Mouse (Mus musculus): ENCODE measurements around the gene Magoh. TPM values are rescaled to one million over a fixed set of nuclear protein-coding genes. Genes with fewer than 3 reads are reported as not detected.

Magoh gene
- polyA plus RNA-seq, 1 experiment from 2014 or later: 146 TPM

DNA sequence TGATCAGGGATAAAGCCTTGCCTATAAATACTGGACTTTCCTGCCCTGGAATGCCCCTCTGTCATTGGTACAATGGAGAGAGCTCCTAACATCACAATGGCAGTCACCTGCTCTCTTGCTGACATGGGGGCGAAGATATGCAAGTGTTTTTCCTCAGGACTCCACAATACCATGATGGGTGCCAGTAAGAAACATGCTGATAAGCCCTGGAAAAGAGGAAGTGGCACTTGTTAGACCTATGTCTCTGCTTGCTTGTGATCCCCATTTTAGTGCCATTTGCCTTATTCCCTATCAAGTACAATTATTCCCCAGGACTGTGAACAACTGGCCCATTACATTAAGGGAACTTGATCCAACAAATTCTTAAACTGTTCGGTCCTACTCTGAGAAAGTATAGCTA, 49.2 kb downstream of the Magoh start:
- H3K4me1 ChIP-seq (replicated peaks): no peaks in the 10 kb centered on the region
- no peak overlapping the region for H3K27ac ChIP-seq (replicated peaks)
- WGBS: 82% methylated on average over 2 of the region's 2 CpGs
- no peak overlapping the region for H3K4me3 ChIP-seq
- H3K36me3 ChIP-seq: no peaks in the 10 kb centered on the region
- H3K9me3 ChIP-seq: no peaks in the 10 kb centered on the region
- H3K9ac ChIP-seq: no peak overlapping the region
- no peak for ATAC-seq (ENCODE audit: low read depth)
- H3K27me3 ChIP-seq: 0 out of 2 replicates have a peak, but pooled peaks cover 3% of the 10 kb centered on the region
- no peak overlapping the region for H3K4me2 ChIP-seq

DNA sequence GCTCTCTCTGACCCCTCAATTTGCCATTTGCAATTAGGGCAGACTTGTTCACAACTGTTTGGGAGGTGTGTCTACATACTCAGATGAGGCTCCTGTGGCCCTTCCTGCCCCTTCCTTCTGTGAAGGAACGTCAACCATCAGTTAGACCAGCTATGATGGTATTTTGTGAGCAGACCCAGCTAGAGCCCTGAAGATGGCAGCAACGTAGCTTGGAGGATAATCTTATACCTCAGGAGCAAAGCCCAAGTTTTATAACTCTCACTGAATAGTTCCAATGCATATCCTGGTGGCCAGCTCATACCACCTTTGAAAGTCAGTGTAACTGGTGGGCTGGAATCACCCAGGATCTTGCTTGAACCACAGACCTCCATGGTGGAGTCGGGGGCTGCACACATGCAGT, 51.9 kb downstream of the Magoh start:
- no peaks in the 10 kb centered on the region for H3K4me1 ChIP-seq (replicated peaks)
- H3K27ac ChIP-seq (replicated peaks): no peak overlapping the region
- 0 out of 2 replicates have a peak, but pooled peaks cover 3% of the 10 kb centered on the region for H3K27me3 ChIP-seq
- no peak overlapping the region for H3K4me3 ChIP-seq
- H3K9ac ChIP-seq: no peak overlapping the region
- H3K4me2 ChIP-seq: no peak overlapping the region
- WGBS: 87% methylated on average over 3 of the region's 3 CpGs
- no peaks in the 10 kb centered on the region for H3K9me3 ChIP-seq
- H3K36me3 ChIP-seq: no peaks in the 10 kb centered on the region
- ATAC-seq (ENCODE audit: low read depth): no peak

DNA sequence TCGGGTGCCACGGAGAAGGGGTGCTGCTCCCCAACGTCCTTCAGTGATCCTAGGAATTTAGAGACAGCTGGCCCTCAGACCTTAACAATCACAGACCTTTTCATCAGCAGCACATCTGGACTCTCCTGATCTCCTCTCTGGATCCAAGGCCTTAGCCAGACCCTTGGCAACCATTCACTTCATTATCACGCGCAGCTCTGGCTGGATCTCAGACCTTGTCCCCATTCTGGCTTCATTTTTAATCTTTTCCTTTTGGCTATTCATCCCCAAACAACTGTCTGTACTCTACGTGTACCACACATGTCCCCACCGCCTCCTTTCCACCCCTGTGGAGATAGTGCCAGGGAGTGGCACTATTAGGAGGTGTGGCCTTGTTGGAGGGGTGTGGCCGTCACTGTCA, 53.7 kb downstream of the Magoh start:
- 80% methylated on average over 8 of the region's 8 CpGs for WGBS

DNA sequence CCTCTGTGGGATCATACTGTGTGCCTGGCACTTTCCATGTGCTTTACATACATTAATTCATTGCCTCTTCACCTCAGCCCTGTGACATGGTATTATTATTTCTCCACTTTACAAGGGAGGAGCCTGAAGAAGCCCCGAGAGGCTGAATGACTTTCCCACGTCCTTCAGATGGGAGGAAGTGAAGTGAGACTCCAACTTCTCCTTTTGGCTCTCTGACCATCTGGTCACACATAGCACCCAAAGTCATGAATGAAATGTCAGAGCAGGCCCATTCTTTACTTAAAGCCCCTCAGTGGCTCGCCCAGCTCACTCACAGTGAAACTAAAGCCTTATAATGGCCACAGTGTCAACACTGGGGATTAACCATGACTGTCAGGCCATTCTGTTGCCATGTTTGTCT, 55.7 kb downstream of the Magoh start:
- Histone ChIP-seq H3K9me3 (no peaks in the 10 kb centered on the region), H3K9ac (no peak overlapping the region), H3K36me3 (no peaks in the 10 kb centered on the region), H3K4me2 (no peak overlapping the region), H3K27ac (replicated peaks) (no peak overlapping the region), H3K4me1 (replicated peaks) (no peaks in the 10 kb centered on the region), H3K27me3 (no peaks in the 10 kb centered on the region), H3K4me3 (no peak overlapping the region)
- WGBS: 63% methylated on average over 3 of the region's 3 CpGs
- no peak for ATAC-seq (ENCODE audit: low read depth)

More for the DNA sequence above, 53.7 kb downstream of the Magoh start:
- H3K4me1 ChIP-seq (replicated peaks): no peaks in the 10 kb centered on the region
- H3K4me3 ChIP-seq: no peak overlapping the region
- no peak overlapping the region for H3K9ac ChIP-seq
- no peak for ATAC-seq (ENCODE audit: low read depth)
- H3K36me3 ChIP-seq: no peaks in the 10 kb centered on the region
- no peak overlapping the region for H3K4me2 ChIP-seq
- H3K27me3 ChIP-seq: 0 out of 2 replicates have a peak, but pooled peaks cover 3% of the 10 kb centered on the region
- H3K27ac ChIP-seq (replicated peaks): no peak overlapping the region
- no peaks in the 10 kb centered on the region for H3K9me3 ChIP-seq

Other genes starting within 250 kb of the Magoh start
- gene Dmrtb1, start 195.5 kb upstream of the Magoh start, polyA plus RNA-seq (2015; fragmentation: Nextera tagmentation; extraction: Ambion mirVana): 14.5 TPM in 2 replicates
- 51.2 and 54.3 TPM in 2 replicates for gene Lrp8, start 77.5 kb upstream of the Magoh start, polyA plus RNA-seq (2015; fragmentation: Nextera tagmentation; extraction: Ambion mirVana)
- gene 0610037L13Rik, start 10.1 kb downstream of the Magoh start, polyA plus RNA-seq (2015; fragmentation: Nextera tagmentation; extraction: Ambion mirVana): 99.1 and 99.6 TPM in 2 replicates
- gene Cpt2, start 43.9 kb downstream of the Magoh start, polyA plus RNA-seq (2015; fragmentation: Nextera tagmentation; extraction: Ambion mirVana): 21.3 and 22.7 TPM in 2 replicates
- not detected in 2 replicates for gene Slc1a7, start 88.6 kb downstream of the Magoh start, polyA plus RNA-seq (2015; fragmentation: Nextera tagmentation; extraction: Ambion mirVana)
- 0.18 and 0.25 TPM in 2 replicates for gene Podn, start 216.7 kb downstream of the Magoh start, polyA plus RNA-seq (2015; fragmentation: Nextera tagmentation; extraction: Ambion mirVana)

Measured in neural tube, embryonic 13.5 days (tissue).